Mouse (Mus musculus): Measurements from ENCODE around the gene Nab1. TPM values are rescaled to one million over a fixed set of nuclear protein-coding genes. Genes with fewer than 3 reads are reported as not detected.
A peak's percentile ranks its signal among the peaks of the same experiment; 100 is the strongest.
"Not testable (repeated sequence)": the region's sequence is repeated elsewhere in the genome, so short reads cannot be mapped to it uniquely, and the experiment has no call there.

Gene Nab1
- total RNA-seq (2021): 10 to 100 TPM in 1 of 2 experiments, 1 to 10 TPM in 1; 9.3 to 11.7 TPM
- long read RNA-seq, experiment 1, partial matches to known transcripts: 0 of 4 reads
- long read RNA-seq, experiment 1, other reads (novel, unspliced or antisense): 0 of 4 reads
- long read RNA-seq, experiment 2, partial matches to known transcripts: 1 of 8 reads
- long read RNA-seq, experiment 2, other reads (novel, unspliced or antisense): 4 of 8 reads

GRCm38 (mm10) chr1:52500314-52500981, at the start of gene Nab1:
Gene Nab1, minus strand, starts transcription at chr1:52500679.
- DNase-seq: peak; percentile 50 to 67
- intact Hi-C loops (cut with DNase I): loop anchor here (2.0 kb wide), 1 partner anchor 130 kb away; the partner anchor contains the start of gene Nemp2

- no peak for DNase-seq
- intact Hi-C loops (cut with DNase I): no loop called here
Measured at GRCm38 (mm10) chr1:52547451-52547850, 47.0 kb upstream of the Nab1 start.

- no peak for DNase-seq
- intact Hi-C loops (cut with DNase I): no loop called here
Measured at GRCm38 (mm10) chr1:52546796-52547195, 46.3 kb upstream of the Nab1 start.

GRCm38 (mm10) chr1:52540124-52540523, 39.6 kb upstream of the Nab1 start:
- intact Hi-C loops (cut with DNase I): not testable (repeated sequence)

GRCm38 (mm10) chr1:52529933-52530332, 29.5 kb upstream of the Nab1 start:
- no peak for DNase-seq
- intact Hi-C loops (cut with DNase I): no loop called here

More at GRCm38 (mm10) chr1:52540124-52540523, 39.6 kb upstream of the Nab1 start:
- not testable (repeated sequence) for DNase-seq

DNA sequence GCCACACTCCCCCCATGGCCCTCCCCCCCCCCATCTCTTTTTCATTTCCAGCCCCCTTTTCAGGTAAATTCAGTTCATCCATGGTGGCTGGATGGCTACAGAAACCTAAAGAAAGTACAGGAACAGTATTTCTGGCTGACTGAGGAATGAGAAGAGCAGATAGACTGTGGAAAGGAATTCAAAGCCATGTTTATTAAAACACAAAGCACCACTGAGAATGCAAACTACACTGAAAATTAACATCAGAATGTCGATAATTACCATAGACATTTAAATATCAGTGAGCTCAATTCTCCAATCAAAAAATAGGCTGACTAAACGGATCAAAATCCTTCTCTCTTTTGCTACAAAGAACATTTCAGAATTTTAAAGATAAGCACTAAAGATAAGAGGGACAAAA, 27.2 kb upstream of the Nab1 start:
- intact Hi-C loops (cut with DNase I): no loop called here
- DNase-seq: no peak

- DNase-seq: no peak
- intact Hi-C loops (cut with DNase I): no loop called here
Measured at GRCm38 (mm10) chr1:52527252-52527651, 26.8 kb upstream of the Nab1 start.

- intact Hi-C loops (cut with DNase I): no loop called here
- no peak for DNase-seq
Measured at GRCm38 (mm10) chr1:52524663-52525062, 24.2 kb upstream of the Nab1 start.

DNA sequence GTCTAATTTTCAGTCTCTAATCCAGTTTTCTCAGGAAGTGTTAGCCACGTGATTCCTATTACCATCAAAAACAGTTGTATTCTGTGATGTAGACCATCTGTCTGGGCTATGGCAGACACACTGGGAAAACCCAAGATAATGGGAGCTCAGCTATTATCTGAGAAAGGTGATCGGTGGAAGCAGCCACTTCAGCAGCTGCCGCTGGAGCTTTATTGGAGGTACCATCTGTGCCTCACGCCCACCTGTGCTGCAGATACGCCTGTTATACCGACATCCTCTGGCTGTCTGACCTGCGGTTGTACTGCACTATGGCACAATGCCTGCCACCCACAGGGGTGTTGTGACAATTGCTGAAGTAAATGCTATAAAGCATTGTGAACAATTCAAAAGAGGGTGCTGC, 23.7 kb upstream of the Nab1 start:
- intact Hi-C loops (cut with DNase I): no loop called here
- no peak for DNase-seq

DNA sequence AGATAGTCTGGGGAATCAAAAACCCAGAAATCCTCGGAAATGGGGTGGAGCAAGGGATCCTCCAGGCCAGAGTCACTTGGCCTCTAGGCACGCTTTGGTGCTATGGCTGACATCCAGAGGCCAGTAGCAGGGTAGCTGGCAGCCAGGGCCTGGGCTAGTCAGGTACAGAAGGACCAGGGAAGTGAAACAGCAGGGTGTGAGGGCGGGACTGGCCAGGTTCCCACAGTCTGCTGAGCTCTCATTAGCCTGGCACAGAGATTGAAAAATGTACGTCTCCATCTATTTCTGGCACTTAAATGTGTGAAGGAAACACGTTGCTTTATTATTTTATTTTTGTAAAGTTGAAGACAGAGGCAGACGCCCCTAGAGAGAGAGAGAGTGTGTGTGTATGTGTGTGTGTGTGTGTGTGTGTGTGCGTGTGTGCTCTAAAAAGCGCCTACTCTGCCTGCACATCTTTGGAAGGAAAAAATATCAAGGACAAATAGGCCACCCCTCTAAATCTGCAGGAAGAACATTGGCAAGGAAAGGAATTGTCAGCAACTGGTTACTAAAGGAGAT, 21.0 kb upstream of the Nab1 start:
- intact Hi-C loops (cut with DNase I): no loop called here
- DNase-seq: no peak

DNA sequence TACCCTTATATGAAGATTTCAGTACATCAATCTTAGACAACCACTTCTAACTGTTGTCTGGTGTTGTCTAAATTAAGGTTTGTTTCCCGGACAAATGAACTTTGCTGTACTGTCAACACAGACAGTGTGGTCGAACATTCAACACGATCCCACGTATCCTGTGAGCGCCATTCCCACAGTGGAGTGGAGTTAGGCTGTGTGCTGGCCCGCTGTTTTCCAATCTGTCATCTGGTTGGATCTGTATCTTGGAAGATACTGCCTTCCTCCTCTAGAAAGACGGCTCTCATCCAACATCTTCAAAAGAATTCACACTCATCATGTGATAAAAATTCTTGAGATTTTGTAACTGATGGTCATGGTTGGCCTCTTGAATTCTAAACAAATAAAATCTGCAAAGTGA, 19.7 kb upstream of the Nab1 start:
- DNase-seq: no peak
- intact Hi-C loops (cut with DNase I): no loop called here

GRCm38 (mm10) chr1:52515249-52515648, 14.8 kb upstream of the Nab1 start:
- intact Hi-C loops (cut with DNase I): no loop called here

GRCm38 (mm10) chr1:52511788-52512425, 11.4 kb upstream of the Nab1 start:
- intact Hi-C loops (cut with DNase I): no loop called here

More at GRCm38 (mm10) chr1:52515249-52515648, 14.8 kb upstream of the Nab1 start:
- no peak for DNase-seq

GRCm38 (mm10) chr1:52506211-52506610, 5.7 kb upstream of the Nab1 start:
- no peak for DNase-seq
- intact Hi-C loops (cut with DNase I): no loop called here

More at GRCm38 (mm10) chr1:52511788-52512425, 11.4 kb upstream of the Nab1 start:
- DNase-seq: no peak

DNA sequence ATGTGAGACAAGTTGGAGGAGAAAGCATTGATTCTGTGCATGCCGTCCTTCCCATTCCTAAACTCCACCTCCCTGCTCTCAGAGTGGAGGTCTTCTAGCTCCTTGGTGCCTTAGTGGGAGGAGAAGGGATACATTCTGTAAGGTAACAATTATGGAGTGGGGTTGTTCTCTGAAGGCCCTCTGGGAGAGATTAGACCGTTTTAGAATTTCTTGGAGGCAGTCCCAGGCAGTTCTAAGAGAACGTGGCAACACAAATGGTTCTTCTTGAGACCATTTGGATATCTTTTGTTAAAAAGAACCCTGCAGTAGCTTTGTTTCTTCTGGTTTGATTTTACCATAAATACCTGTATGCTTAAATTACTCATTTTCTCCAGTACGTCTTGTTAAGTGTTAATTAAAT, 1.8 kb upstream of the Nab1 start:
- DNase-seq: no peak
- intact Hi-C loops (cut with DNase I): no loop called here

DNA sequence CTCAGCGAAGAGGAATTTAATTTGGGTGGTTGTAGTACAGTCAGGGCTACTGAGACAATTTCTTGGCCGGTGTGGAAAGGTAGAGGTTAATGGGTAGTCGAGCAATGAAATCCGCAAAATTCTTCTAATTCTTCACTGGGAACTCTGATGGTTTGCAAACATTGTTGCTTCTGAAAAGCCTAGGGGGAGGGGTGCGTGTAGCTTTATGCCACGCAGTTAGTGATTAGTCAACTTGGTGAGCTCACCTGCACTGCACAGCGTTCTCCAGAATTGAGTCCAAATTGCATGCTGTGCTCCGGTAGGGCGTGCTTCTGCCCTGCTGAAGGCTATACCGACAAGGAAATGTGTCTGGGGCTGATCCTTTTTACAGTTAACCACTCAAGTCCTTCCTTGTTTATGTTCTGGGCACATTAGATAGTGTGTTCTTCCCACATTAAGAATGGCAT, 1.2 kb upstream of the Nab1 start:
- DNase-seq: no peak
- intact Hi-C loops (cut with DNase I): loop anchor here (2.0 kb wide), 1 partner anchor 129 kb away; the partner anchor contains the start of gene Nemp2

DNA sequence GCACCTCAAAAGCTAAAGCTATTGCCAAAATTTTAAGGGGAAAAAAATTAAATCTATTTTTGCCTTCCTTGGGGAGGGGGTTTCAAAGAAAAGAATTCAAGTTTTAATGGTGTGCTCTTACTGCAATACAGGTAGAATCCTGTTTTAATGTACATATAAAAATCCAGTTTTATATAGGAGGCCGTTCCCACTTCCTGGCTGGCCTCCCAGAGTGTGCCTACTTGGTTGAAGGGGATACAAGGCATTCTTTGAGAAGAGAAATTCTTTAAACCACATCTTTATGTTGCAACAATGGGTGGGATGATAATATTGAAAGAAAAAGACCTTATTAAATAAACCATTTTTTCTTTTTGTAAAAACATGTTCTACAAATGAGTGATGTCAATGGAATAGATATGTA, 611 bp upstream of the Nab1 start:
- no peak for DNase-seq
- intact Hi-C loops (cut with DNase I): loop anchor here (2.0 kb wide), 1 partner anchor 130 kb away; the partner anchor contains the start of gene Nemp2

DNA sequence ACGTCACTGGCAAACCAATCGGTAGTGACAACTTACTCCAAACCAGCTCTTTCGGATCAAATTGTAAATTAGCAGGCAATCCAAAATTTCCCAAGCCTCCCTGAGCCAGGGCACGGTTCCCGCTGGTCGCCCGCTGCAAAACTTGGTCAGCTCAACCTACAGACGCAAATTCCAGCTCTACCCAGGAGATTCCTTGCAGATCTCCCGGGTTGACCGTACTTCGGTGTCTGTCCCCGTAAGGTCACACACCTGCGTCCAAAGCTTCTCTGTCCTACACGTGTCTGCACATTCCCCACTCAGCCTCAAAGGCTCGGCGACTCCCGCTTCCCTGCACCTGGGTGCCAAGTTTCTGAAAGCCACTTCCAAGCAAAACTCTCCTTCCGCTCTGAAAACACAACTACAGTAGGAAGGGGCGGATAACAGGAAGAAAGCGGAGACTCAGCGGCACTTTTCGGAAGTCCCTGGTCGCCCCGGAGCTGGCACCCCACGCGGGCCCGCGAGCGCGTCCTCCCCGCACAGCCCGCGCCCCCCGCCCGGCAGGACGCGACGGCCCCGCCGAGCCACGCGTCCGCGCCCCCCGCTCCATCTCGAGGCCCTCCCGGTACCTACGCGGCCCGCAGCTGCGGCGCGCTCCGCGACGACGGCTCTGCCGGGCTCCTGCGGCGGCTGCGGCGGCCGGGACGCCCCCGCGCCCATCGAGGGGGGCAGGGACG, 722 bp downstream of the Nab1 start:
- intact Hi-C loops (cut with DNase I): loop anchor here (2.0 kb wide), 1 partner anchor 131 kb away; the partner anchor contains the start of gene Nemp2
- DNase-seq: peak; percentile 8 to 43

DNA sequence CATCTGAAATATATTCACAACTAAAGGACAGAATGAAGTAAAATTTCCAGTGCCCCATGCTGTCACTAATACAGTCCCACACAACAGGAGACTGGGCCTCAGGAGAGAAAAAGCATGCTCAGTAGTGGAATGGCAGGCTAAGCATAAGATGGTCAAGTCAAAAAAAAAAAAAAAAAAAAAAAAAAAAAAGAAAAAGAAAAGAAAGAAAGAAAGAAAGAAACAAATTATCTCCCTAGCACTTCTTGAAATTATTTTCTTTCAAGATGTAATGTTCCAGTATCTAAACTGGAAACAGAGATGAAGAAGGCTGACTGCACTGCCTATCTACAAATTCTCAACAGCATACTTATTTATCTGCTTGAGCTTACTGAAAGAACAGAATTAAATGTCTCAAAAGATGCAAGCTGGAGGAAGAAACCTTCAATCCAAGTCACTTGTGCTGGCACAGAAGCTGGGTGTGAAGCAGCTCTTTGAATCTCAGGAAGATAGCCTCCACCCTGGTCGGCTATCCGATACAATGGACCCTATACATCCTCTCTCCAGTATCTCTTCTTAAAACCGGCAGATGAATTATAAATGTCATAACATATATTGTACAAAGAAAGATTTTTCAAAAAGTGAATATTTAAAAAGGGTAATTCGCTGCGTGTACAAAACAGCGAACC, 1.6 kb downstream of the Nab1 start:
- intact Hi-C loops (cut with DNase I): no loop called here
- no peak for DNase-seq

All from gastrocnemius, postnatal 36 days (tissue).